Mouse (Mus musculus) embryonic fibroblast, embryonic 13.5 days (primary cell): ENCODE results near the gene Mael.

ENCODE experiments used
- CTCF ChIP-seq: IDR thresholded peaks from 2 replicates; pipeline ENCODE4 v1.5.1; 2011; ENCODE audit warnings: mild to moderate bottlenecking, control low read depth, low read length, moderate library complexity, borderline replicate concordance; ENCODE audit not compliant: insufficient read depth
- POLR2A ChIP-seq: IDR thresholded peaks from 2 replicates; pipeline ENCODE4 v1.6.1; 2011; ENCODE audit warnings: low read depth, mild to moderate bottlenecking, control low read depth, low read length, moderate library complexity

- TF ChIP-seq CTCF = no peak
- no peak for TF ChIP-seq POLR2A
Measured at GRCm38 (mm10) chr1:166164580-166164979, 74.0 kb downstream of the Mael start.
